Mouse (Mus musculus) spleen, adult 2 months (tissue): Measurements from ENCODE around the gene Hsd17b3. TPM values are rescaled to one million over a fixed set of nuclear protein-coding genes. Genes with fewer than 3 reads are reported as not detected.
"Not testable (repeated sequence)": the region's sequence is repeated elsewhere in the genome, so short reads cannot be mapped to it uniquely, and the experiment has no call there.

Experiments used
- DNase-seq, 2 experiments: peaks; one replicate each; pipeline versions ENCODE4 v3.0.0 to v3.0.0-alpha.2; 2012 to 2021; ENCODE audit warnings: low spot score in 2 of 2, low read depth in 1 of 2
- H3K27ac ChIP-seq: fragments of 200-500 bp; 2 replicates; pipeline ENCODE4 v1.5.1; 2012; ENCODE audit warnings: low read length, inconsistent platforms; ENCODE audit not compliant: insufficient read depth
- H3K27me3 ChIP-seq: fragments of 200-500 bp; 2 replicates; pipeline ENCODE4 v1.6.1; 2012; ENCODE audit warnings: mild to moderate bottlenecking, moderate library complexity, low read length, inconsistent platforms; ENCODE audit not compliant: control insufficient read depth, insufficient read depth
- H3K36me3 ChIP-seq: fragments of 200-500 bp; 2 replicates; pipeline ENCODE4 v1.6.1; 2012; ENCODE audit warnings: mild to moderate bottlenecking, low read length, inconsistent platforms; ENCODE audit not compliant: control insufficient read depth, insufficient read depth
- H3K4me1 ChIP-seq: fragments of 200-500 bp; 2 replicates; pipeline ENCODE4 v1.6.1; 2011; ENCODE audit warnings: inconsistent platforms; ENCODE audit not compliant: control insufficient read depth, insufficient read depth, insufficient read length
- H3K4me3 ChIP-seq: fragments of 200-500 bp; 2 replicates; pipeline ENCODE4 v1.5.1; 2011; ENCODE audit warnings: mild to moderate bottlenecking, inconsistent platforms; ENCODE audit not compliant: insufficient read depth, insufficient read length; ENCODE audit errors: extremely low read depth
- CTCF ChIP-seq: fragments of 200-500 bp; IDR thresholded peaks from 2 replicates; pipeline ENCODE4 v1.5.1; 2011; ENCODE audit warnings: mild to moderate bottlenecking, inconsistent platforms; ENCODE audit not compliant: insufficient read depth, insufficient read length, insufficient replicate concordance; ENCODE audit errors: extremely low read depth
- POLR2A ChIP-seq: fragments of 200-500 bp; IDR thresholded peaks from 2 replicates; pipeline ENCODE4 v1.6.1; 2011; ENCODE audit warnings: low read depth, low read length, inconsistent platforms
- WGBS: fragments of 180-500 bp; shearing (Covaris S2); methylation state at CpG from one replicate; pipeline ENCODE4 v1.1.7; 2018; 5-methylcytosine and 5-hydroxymethylcytosine counted together
- polyA plus RNA-seq: library from polyadenylated mRNA; depleted of rRNA; stranded (reverse); fragments of >200 nt; gene quantifications from 2 replicates; pipeline ENCODE4 v1.2.3, GENCODE M21; 2012

The Hsd17b3 gene
- polyA plus RNA-seq, 1 experiment: not detected

DNA sequence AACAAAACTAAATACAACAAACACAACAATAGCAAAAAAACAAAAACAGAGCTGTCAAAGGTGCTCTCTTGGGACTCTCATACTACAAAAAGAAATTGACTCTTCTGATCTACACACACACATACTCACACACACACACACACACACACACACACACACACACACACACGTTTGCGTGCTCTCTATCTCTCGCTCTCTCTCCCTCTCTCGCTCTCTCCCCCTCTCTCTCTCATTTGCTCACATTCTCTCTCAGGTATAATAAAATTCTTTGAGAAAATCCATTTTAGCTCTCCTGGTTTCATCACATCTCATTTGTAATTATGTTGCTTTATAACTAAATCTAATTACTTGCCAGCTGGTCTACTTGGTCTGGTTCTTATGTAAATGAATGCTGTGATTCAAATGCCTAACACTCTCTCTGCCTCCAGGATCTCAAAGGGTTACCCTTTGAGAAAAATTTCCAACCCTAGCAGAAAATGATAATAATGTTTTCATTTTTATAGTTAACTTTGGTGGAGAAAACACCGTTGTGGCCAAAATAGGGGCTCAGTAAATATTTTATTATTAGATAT is 28.0 kb downstream of the Hsd17b3 start:
- H3K27ac ChIP-seq: no peak overlapping the region
- H3K36me3 ChIP-seq: no peaks in the 10 kb centered on the region
- DNase-seq: no peak
- WGBS: 86% methylated on average over 5 of the region's 5 CpGs
- H3K4me3 ChIP-seq: no peak overlapping the region
- TF ChIP-seq CTCF (no peak), POLR2A (no peak)
- H3K27me3 ChIP-seq: no peaks in the 10 kb centered on the region
- H3K4me1 ChIP-seq: no peaks in the 10 kb centered on the region

DNA sequence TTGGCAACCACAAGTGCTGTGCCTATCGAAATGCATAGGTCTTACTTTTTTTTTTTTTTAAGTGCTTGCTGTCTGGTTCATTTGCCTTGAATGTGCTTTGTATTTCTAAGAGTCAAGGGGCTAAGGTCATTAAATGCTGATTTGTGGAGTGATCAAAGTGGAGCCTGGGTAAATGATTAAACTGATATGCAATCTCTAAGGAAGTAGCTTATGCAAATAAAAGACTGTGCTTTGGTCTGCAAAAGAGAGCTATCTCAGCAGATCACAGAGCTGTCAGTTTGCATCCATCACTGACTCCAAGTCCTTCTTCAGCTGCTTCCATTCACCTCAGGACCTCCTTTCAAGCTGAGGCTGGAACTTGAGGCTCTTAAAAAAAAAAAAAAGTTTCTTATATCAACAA is 35.1 kb downstream of the Hsd17b3 start:
- no peaks in the 10 kb centered on the region for H3K4me1 ChIP-seq
- H3K36me3 ChIP-seq: no peaks in the 10 kb centered on the region
- no peak for DNase-seq
- H3K4me3 ChIP-seq: no peak overlapping the region
- WGBS: 73% methylated on average over 1 of the region's 1 CpGs
- H3K27me3 ChIP-seq: no peaks in the 10 kb centered on the region
- TF ChIP-seq CTCF (no peak), POLR2A (no peak)
- H3K27ac ChIP-seq: no peak overlapping the region

DNA sequence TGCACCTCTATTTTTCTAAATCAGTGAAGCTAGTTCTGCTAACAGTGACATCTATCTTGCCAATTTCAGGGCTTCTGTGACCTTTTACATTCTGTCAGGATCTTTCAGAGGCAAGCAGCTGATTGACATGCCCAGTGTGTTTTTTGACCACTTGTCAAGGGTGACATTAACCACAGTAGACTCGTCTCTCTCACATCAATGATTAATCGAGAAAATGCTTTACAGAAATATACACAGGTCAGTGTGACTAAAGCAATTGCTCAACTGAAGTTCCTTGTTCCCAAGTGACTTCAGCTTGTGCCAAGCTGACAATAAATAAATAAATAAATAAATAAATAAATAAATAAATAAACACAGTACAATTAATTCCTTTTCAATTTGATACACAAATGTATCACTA is 36.7 kb downstream of the Hsd17b3 start:
- not testable (repeated sequence) for DNase-seq, H3K36me3 ChIP-seq, H3K4me3 ChIP-seq, H3K27ac ChIP-seq, H3K27me3 ChIP-seq, H3K4me1 ChIP-seq
- WGBS: 87% methylated on average over 2 of the region's 2 CpGs

DNA sequence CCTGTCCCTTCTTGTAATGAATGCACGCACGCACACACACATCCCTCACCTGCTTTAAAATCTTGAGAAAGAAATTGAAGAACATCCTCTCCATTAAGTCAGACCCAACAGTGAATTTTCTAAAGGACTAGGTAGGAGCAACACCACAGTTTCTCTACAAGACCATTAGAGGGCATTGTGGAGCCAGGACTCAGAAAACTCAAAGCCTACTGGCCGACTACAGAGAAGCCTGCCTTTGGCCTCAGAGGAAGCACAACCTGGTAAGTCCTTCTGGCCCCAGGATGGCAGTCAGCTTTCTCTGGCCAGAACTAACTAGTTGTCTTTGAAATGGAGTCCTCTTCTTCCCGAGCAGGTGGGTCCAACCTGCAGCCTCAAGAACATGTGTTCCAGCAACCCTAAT is 38.1 kb downstream of the Hsd17b3 start:
- no peak for DNase-seq
- WGBS: 74% methylated on average over 4 of the region's 4 CpGs
- Histone ChIP-seq H3K27ac (no peak overlapping the region), H3K36me3 (no peaks in the 10 kb centered on the region), H3K27me3 (no peaks in the 10 kb centered on the region), H3K4me3 (no peak overlapping the region), H3K4me1 (no peaks in the 10 kb centered on the region)
- no peak for TF ChIP-seq CTCF
- no peak for TF ChIP-seq POLR2A

DNA sequence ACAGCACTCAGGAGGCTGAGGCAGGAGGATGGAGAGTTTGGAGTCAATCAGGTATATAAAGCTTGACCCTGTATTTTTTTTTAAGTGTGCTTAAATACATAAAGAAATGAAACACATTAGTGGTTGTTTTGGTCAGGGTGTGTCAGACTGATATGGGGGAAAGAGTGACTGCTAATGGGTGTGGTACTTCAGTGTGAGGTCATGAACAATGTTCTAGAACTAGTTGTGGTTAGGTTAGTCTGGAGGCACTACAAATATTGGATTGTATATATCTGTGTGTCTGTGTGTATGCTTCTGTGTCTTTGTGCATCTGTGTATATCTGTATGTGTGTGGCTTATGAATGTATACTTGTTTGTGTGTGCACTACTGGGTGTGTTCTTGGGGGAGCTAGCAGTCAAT is 39.5 kb downstream of the Hsd17b3 start:
- H3K27ac ChIP-seq: no peak overlapping the region
- TF ChIP-seq CTCF (no peak), POLR2A (no peak)
- H3K36me3 ChIP-seq: no peaks in the 10 kb centered on the region
- no peak overlapping the region for H3K4me3 ChIP-seq
- H3K4me1 ChIP-seq: no peaks in the 10 kb centered on the region
- H3K27me3 ChIP-seq: no peaks in the 10 kb centered on the region
- DNase-seq: no peak

DNA sequence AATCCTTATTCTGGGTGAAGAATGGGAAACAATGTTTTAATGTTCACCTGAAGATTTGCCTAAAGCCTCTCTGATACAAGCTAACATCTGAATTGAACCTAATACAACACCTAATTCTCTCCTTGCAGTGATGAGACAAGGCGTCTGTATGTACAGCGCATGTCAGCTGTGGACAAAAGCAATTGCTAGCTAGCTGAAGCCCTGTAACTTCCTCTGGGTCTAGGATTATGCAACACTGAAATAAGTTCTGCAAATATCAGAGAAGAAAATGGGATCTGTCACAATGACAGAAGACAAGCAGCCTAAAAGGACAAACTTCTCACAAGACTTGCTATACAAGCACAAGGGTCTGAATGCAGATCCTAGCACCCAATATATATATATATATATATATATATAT is 40.6 kb downstream of the Hsd17b3 start:
- no peak overlapping the region for H3K4me3 ChIP-seq
- no peak for DNase-seq
- TF ChIP-seq CTCF (no peak), POLR2A (no peak)
- H3K4me1 ChIP-seq: no peaks in the 10 kb centered on the region
- H3K27me3 ChIP-seq: no peaks in the 10 kb centered on the region
- H3K27ac ChIP-seq: no peak overlapping the region
- WGBS: 75% methylated on average over 2 of the region's 2 CpGs
- no peaks in the 10 kb centered on the region for H3K36me3 ChIP-seq

DNA sequence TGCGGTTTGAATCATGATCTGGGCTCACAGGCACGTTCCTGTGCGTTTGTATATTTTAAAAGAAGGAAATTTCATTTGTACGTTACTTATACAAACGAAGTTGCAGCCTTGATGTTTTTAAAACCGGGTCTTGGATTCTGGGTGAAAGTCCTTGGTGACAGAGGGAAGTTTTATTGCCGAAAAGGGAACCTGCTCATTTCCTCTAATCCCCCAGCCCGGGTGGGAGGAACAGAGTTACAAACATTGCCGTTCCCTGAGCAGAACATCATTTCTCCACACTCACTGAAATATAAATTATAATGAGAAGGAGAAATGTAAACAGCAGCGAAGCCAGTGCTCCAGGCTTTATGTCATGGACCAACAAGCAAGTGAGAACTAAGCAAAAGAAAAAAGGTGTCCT is 49.1 kb downstream of the Hsd17b3 start:
- no peaks in the 10 kb centered on the region for H3K36me3 ChIP-seq
- no peak overlapping the region for H3K4me3 ChIP-seq
- no peak for TF ChIP-seq CTCF
- no peak for TF ChIP-seq POLR2A
- H3K27ac ChIP-seq: no peak overlapping the region
- DNase-seq: no peak
- 10% methylated on average over 10 of the region's 10 CpGs for WGBS
- no peaks in the 10 kb centered on the region for H3K4me1 ChIP-seq
- H3K27me3 ChIP-seq: no peaks in the 10 kb centered on the region

DNA sequence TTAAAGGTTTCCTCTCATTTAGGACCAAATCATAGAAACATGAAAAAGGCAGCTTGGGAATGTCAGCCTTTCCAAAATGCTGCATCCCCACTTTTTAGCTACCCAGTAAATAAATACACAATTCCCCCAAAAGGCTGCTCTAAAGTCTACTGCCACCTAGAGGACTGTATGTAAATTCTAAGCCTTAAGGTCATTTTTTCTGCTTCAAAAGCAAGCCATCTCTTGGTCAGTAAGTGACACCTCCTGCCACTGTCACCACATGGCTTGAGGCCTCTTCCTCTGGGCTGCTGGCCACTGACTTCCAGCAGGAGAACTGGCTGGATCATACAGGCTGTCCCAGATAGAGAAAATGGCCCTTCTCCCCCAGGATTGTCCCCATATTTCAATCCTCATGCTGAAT is 50.9 kb downstream of the Hsd17b3 start:
- DNase-seq: no peak
- Histone ChIP-seq H3K27ac (no peak overlapping the region), H3K4me3 (no peak overlapping the region), H3K27me3 (no peaks in the 10 kb centered on the region), H3K4me1 (no peaks in the 10 kb centered on the region), H3K36me3 (no peaks in the 10 kb centered on the region)
- TF ChIP-seq CTCF: no peak
- no peak for TF ChIP-seq POLR2A
